In the genomic region with DNA sequence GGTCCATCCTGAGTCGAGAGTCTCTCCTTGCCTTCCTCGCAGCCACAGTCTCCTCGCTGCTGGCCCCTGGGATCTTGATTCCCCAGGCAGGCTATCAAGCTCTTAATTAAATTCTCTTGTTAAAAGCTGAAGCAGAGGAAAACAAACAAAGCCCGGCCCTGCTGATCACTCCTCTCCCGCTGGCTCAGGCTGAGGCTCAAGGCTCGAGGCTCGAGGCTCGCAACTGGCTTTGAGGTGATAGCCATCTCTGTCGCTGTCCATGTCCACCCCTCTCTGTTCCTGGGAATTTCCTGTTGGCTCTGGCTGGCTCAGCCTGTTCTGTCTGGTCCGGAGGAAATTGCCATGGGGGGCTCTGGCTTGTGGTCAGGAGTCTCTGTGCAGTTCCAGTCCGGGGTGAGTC, we compare ENCODE assay signal across 25 mouse cellular contexts. TPM values are rescaled to one million over a fixed set of nuclear protein-coding genes. Genes with fewer than 3 reads are reported as not detected.
DNase-seq lines count a peak whose midpoint lies in the region; ATAC-seq lines count a peak whose summit lies in the region.
"Had no signal": no experiment of that assay in that cellular context is flagged by ENCODE, and none has a peak within 500 bp of the region (broad histone marks: within the 10 kb centered on the region; RNA-seq: fewer than 3 reads in every experiment).

No protein-coding gene starts in this region.

- no peaks in the 10 kb centered on the region for H3K36me3 ChIP-seq in forebrain, embryonic 14.5 days (ENCODE audit: control insufficient read depth, insufficient read depth, low read length)
- H3K36me3 ChIP-seq in forebrain, embryonic 16.5 days (ENCODE audit: control insufficient read depth, insufficient read depth) = no peaks in the 10 kb centered on the region
- no peaks in the 10 kb centered on the region for H3K36me3 ChIP-seq in midbrain, embryonic 10.5 days
- no peaks in the 10 kb centered on the region for H3K36me3 ChIP-seq in midbrain, embryonic 15.5 days (replicated peaks)
- H3K36me3 ChIP-seq: embryonic facial prominence, embryonic 15.5 days; forebrain, embryonic 12.5 days; heart, embryonic 13.5 days; midbrain, embryonic 12.5 days; stomach, embryonic 15.5 days had no signal

- peak; percentile 7 for DNase-seq in forebrain, embryonic 14.5 days (ENCODE audit: low spot score)
- peak; percentile 36 for DNase-seq in kidney, postnatal 10 days
- DNase-seq in kidney, postnatal 25 days = no peak
- no peak for DNase-seq in midbrain, embryonic 10.5 days (ENCODE audit: low spot score)
- DNase-seq in retina, embryonic 14.5 days (ENCODE audit: low spot score) = peak; percentile 51
- no peak for DNase-seq in layer of hippocampus, adult 9-10 months (ENCODE audit: low spot score)
- DNase-seq: adrenal gland, postnatal 25 days; cerebellum, adult 2 months; heart, postnatal 36 days; layer of hippocampus, postnatal 36 days; right cerebral cortex, postnatal 14 days had no signal

- peaks cover 5% of the 10 kb centered on the region; the same call in 1 of the 2 replicates for H3K27me3 ChIP-seq in forebrain, embryonic 14.5 days (replicated peaks; ENCODE audit: control insufficient read depth, insufficient read depth, low read length)
- peaks cover 10% of the 10 kb centered on the region for H3K27me3 ChIP-seq in forebrain, embryonic 16.5 days (replicated peaks; ENCODE audit: control insufficient read depth, insufficient read depth, low read length)
- peaks cover 64% of the 10 kb centered on the region for H3K27me3 ChIP-seq in midbrain, embryonic 10.5 days (ENCODE audit: low read depth, poor library complexity, severe bottlenecking)
- H3K27me3 ChIP-seq in midbrain, embryonic 15.5 days (replicated peaks) = peaks cover 19% of the 10 kb centered on the region

- no peaks in the 10 kb centered on the region for H3K9me3 ChIP-seq in forebrain, embryonic 14.5 days (replicated peaks; ENCODE audit: control insufficient read depth, low read length)
- H3K9me3 ChIP-seq in forebrain, embryonic 16.5 days (ENCODE audit: control insufficient read depth, low read length) = no peaks in the 10 kb centered on the region
- H3K9me3 ChIP-seq in midbrain, embryonic 10.5 days (replicated peaks) = no peaks in the 10 kb centered on the region
- H3K9me3 ChIP-seq in midbrain, embryonic 15.5 days = no peaks in the 10 kb centered on the region
- H3K9me3 ChIP-seq: embryonic facial prominence, embryonic 15.5 days; forebrain, embryonic 12.5 days; heart, embryonic 13.5 days; midbrain, embryonic 12.5 days; stomach, embryonic 15.5 days had no signal

- ATAC-seq in forebrain, embryonic 14.5 days = no peak
- ATAC-seq in forebrain, embryonic 16.5 days = no peak
- ATAC-seq in midbrain, embryonic 15.5 days (replicated peaks) = no peak
- ATAC-seq: activated CD4-positive, CD25-positive, alpha-beta regulatory T cell, adult 4 months; inflammation-experienced regulatory T-cells, adult 6 months had no signal

- H3K4me2 ChIP-seq in forebrain, embryonic 14.5 days (ENCODE audit: low read length) = no peak overlapping the region
- no peak overlapping the region for H3K4me2 ChIP-seq in forebrain, embryonic 16.5 days (ENCODE audit: low read length)
- no peak overlapping the region for H3K4me2 ChIP-seq in midbrain, embryonic 15.5 days
- H3K4me2 ChIP-seq: embryonic facial prominence, embryonic 15.5 days; forebrain, embryonic 12.5 days; heart, embryonic 13.5 days; liver, embryonic 11.5 days; midbrain, embryonic 12.5 days; stomach, embryonic 15.5 days had no signal

- no peak overlapping the region for H3K9ac ChIP-seq in forebrain, embryonic 14.5 days (ENCODE audit: low read length)
- no peak overlapping the region for H3K9ac ChIP-seq in forebrain, embryonic 16.5 days (replicated peaks; ENCODE audit: low read depth, low read length)
- no peak overlapping the region for H3K9ac ChIP-seq in midbrain, embryonic 15.5 days
- H3K9ac ChIP-seq: embryonic facial prominence, embryonic 15.5 days; forebrain, embryonic 12.5 days; heart, embryonic 13.5 days; midbrain, embryonic 12.5 days; stomach, embryonic 15.5 days had no signal

- H3K27ac ChIP-seq in forebrain, embryonic 14.5 days (ENCODE audit: low read depth, low read length) = no peak overlapping the region
- no peak overlapping the region for H3K27ac ChIP-seq in forebrain, embryonic 16.5 days (ENCODE audit: low read length)
- H3K27ac ChIP-seq in midbrain, embryonic 10.5 days (replicated peaks) = peak overlapping the region; percentile 19; the same call in 1 of the 2 replicates
- H3K27ac ChIP-seq in midbrain, embryonic 15.5 days = no peak overlapping the region
- H3K27ac ChIP-seq: embryonic facial prominence, embryonic 15.5 days; forebrain, embryonic 12.5 days; heart, embryonic 13.5 days; midbrain, embryonic 12.5 days; stomach, embryonic 15.5 days had no signal

- WGBS in forebrain, embryonic 14.5 days = 8% methylated on average over 11 of the region's 11 CpGs
- WGBS in forebrain, embryonic 16.5 days = 7% methylated on average over 11 of the region's 11 CpGs
- 7% methylated on average over 11 of the region's 11 CpGs for whole genome bisulfite sequencing in midbrain, embryonic 10.5 days
- 9% methylated on average over 11 of the region's 11 CpGs for WGBS in midbrain, embryonic 15.5 days

- no peak overlapping the region for H3K4me3 ChIP-seq in forebrain, embryonic 14.5 days (ENCODE audit: low read depth, low read length)
- H3K4me3 ChIP-seq in forebrain, embryonic 16.5 days (replicated peaks; ENCODE audit: low read length) = no peak overlapping the region
- H3K4me3 ChIP-seq in midbrain, embryonic 10.5 days = peak overlapping the region; percentile 5; the same call in 1 of the 2 replicates
- H3K4me3 ChIP-seq in midbrain, embryonic 15.5 days = no peak overlapping the region
- H3K4me3 ChIP-seq: embryonic facial prominence, embryonic 15.5 days; forebrain, embryonic 12.5 days; heart, embryonic 13.5 days; midbrain, embryonic 12.5 days; myocyte; stomach, embryonic 15.5 days had no signal

- no peaks in the 10 kb centered on the region for H3K4me1 ChIP-seq in forebrain, embryonic 14.5 days (ENCODE audit: control insufficient read depth, insufficient read depth, low read length)
- H3K4me1 ChIP-seq in forebrain, embryonic 16.5 days (replicated peaks; ENCODE audit: control insufficient read depth, insufficient read depth, low read length) = peaks cover 2% of the 10 kb centered on the region; the same call in 1 of the 2 replicates
- peaks cover 23% of the 10 kb centered on the region for H3K4me1 ChIP-seq in midbrain, embryonic 10.5 days
- peaks cover 4% of the 10 kb centered on the region for H3K4me1 ChIP-seq in midbrain, embryonic 15.5 days

RNA-seq across cellular contexts. Expression of a gene that starts 4.4 kb away (rescaled TPM):
- 0.59 and 0.84 TPM in 2 replicates for polyA plus RNA-seq in forebrain, embryonic 14.5 days (2014; fragmentation: Nextera tagmentation; extraction: Ambion mirVana)
- 0.96 and 1.2 TPM in 2 replicates for polyA plus RNA-seq in forebrain, embryonic 16.5 days (2015; fragmentation: Nextera tagmentation; extraction: Ambion mirVana)
- polyA plus RNA-seq in midbrain, embryonic 10.5 days (2016; fragmentation: Nextera tagmentation; extraction: Ambion mirVana) = 0.23 and 0.39 TPM in 2 replicates
- polyA plus RNA-seq in midbrain, embryonic 15.5 days (2015; fragmentation: Nextera tagmentation; extraction: Ambion mirVana) = 1.4 and 1.9 TPM in 2 replicates
- polyA plus RNA-seq: inflammation-experienced regulatory T-cells, adult 6 months; liver, embryonic 11.5 days; lung, embryonic 16.5 days; spleen, adult 2 months; thymus, postnatal 0 days had no signal

RNA-seq across cellular contexts. Expression of a gene that starts 43.1 kb away (rescaled TPM):
- polyA plus RNA-seq in forebrain, embryonic 14.5 days (2014; fragmentation: Nextera tagmentation; extraction: Ambion mirVana) = 0.32 TPM in 1 of 2 replicates, not detected in the other
- 0.15 TPM in 1 of 2 replicates, not detected in the other for polyA plus RNA-seq in forebrain, embryonic 16.5 days (2015; fragmentation: Nextera tagmentation; extraction: Ambion mirVana)
- 0.23 and 0.37 TPM in 2 replicates for polyA plus RNA-seq in midbrain, embryonic 10.5 days (2016; fragmentation: Nextera tagmentation; extraction: Ambion mirVana)
- 0.15 and 0.19 TPM in 2 replicates for polyA plus RNA-seq in midbrain, embryonic 15.5 days (2015; fragmentation: Nextera tagmentation; extraction: Ambion mirVana)
- polyA plus RNA-seq: activated CD4-positive, CD25-positive, alpha-beta regulatory T cell, adult 4 months; forebrain, embryonic 12.5 days; heart, embryonic 13.5 days; liver, embryonic 11.5 days had no signal

RNA-seq across cellular contexts. Expression of a gene that starts 50.6 kb away (rescaled TPM):
- 41.7 and 53.3 TPM in 2 replicates for polyA plus RNA-seq in forebrain, embryonic 14.5 days (2014; fragmentation: Nextera tagmentation; extraction: Ambion mirVana)
- 51.5 and 60.3 TPM in 2 replicates for polyA plus RNA-seq in forebrain, embryonic 16.5 days (2015; fragmentation: Nextera tagmentation; extraction: Ambion mirVana)
- polyA plus RNA-seq in midbrain, embryonic 10.5 days (2016; fragmentation: Nextera tagmentation; extraction: Ambion mirVana) = 119 and 135 TPM in 2 replicates
- polyA plus RNA-seq in midbrain, embryonic 15.5 days (2015; fragmentation: Nextera tagmentation; extraction: Ambion mirVana) = 52.0 and 57.7 TPM in 2 replicates

Comparison
In these comparisons a context has a peak if more than half of its experiments do, and no peak if none do; other contexts are left out.
1. DNase-seq: peak in forebrain, embryonic 14.5 days (single experiment), kidney, postnatal 10 days (single experiment) and retina, embryonic 14.5 days (single experiment); none in kidney, postnatal 25 days (0 of 2), midbrain, embryonic 10.5 days (single experiment) and layer of hippocampus, adult 9-10 months (single experiment).